Mouse (Mus musculus): Measurements from ENCODE around the gene Srgap3. TPM values are rescaled to one million over a fixed set of nuclear protein-coding genes. Genes with fewer than 3 reads are reported as not detected.

The Srgap3 gene
- polyA plus RNA-seq, 1 experiment = 7.1 TPM

- no peak for TF ChIP-seq POLR2A (IDR thresholded peaks at IDR 0.05; ENCODE audit: control insufficient read depth, low read depth, low read length)
- no peak for TF ChIP-seq CTCF (IDR thresholded peaks at IDR 0.05; ENCODE audit: control insufficient read depth, insufficient read depth, insufficient replicate concordance, low read depth, low read length)
- no peak overlapping the region for H3K27ac ChIP-seq (ENCODE audit: control insufficient read depth, insufficient read depth, low read depth, low read length)
Observed at GRCm38 (mm10) chr6:112828420-112828819, 118.6 kb downstream of the Srgap3 start.

DNA sequence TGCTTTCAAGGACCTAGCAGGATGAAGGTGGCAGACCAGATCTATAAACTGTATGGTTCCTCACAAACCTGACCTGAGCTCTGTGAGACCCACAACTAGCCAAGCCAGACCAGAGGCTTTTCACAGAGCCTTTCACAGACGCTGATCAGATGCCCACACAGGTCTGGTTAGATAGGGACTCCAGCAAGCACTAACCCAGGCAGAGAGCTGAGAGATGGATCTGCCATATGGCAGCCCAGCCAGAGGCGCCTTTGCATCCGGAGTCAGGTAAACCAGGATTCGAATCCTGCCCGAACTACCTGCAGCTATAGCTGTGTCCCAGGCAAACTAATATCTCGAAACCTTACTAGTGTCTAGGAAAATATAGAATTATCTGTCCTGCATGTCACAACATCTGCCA is 121.4 kb downstream of the Srgap3 start:
- no peak overlapping the region for H3K4me3 ChIP-seq (ENCODE audit: control insufficient read depth, low read depth, low read length)
- H3K36me3 ChIP-seq (ENCODE audit: control insufficient read depth, insufficient read depth, low read length) = no peaks in the 10 kb centered on the region
- no peak overlapping the region for H3K27ac ChIP-seq (ENCODE audit: control insufficient read depth, insufficient read depth, low read depth, low read length)
- no peak for TF ChIP-seq CTCF (IDR thresholded peaks at IDR 0.05; ENCODE audit: control insufficient read depth, insufficient read depth, insufficient replicate concordance, low read depth, low read length)
- no peak for TF ChIP-seq POLR2A (IDR thresholded peaks at IDR 0.05; ENCODE audit: control insufficient read depth, low read depth, low read length)
- H3K4me1 ChIP-seq (ENCODE audit: control insufficient read depth, insufficient read depth, low read length) = no peaks in the 10 kb centered on the region
- H3K27me3 ChIP-seq (ENCODE audit: control insufficient read depth, insufficient read depth, low read length) = no peaks in the 10 kb centered on the region

More at GRCm38 (mm10) chr6:112828420-112828819, 118.6 kb downstream of the Srgap3 start:
- no peaks in the 10 kb centered on the region for H3K36me3 ChIP-seq (ENCODE audit: control insufficient read depth, insufficient read depth, low read length)
- H3K4me1 ChIP-seq (ENCODE audit: control insufficient read depth, insufficient read depth, low read length) = no peaks in the 10 kb centered on the region
- H3K27me3 ChIP-seq (ENCODE audit: control insufficient read depth, insufficient read depth, low read length) = no peaks in the 10 kb centered on the region
- no peak overlapping the region for H3K4me3 ChIP-seq (ENCODE audit: control insufficient read depth, low read depth, low read length)

GRCm38 (mm10) chr6:112823096-112823495 is 124.0 kb downstream of the Srgap3 start:
- Histone ChIP-seq H3K36me3 (ENCODE audit: control insufficient read depth, insufficient read depth, low read length) (no peaks in the 10 kb centered on the region), H3K4me1 (ENCODE audit: control insufficient read depth, insufficient read depth, low read length) (no peaks in the 10 kb centered on the region), H3K27ac (ENCODE audit: control insufficient read depth, insufficient read depth, low read depth, low read length) (no peak overlapping the region), H3K27me3 (ENCODE audit: control insufficient read depth, insufficient read depth, low read length) (no peaks in the 10 kb centered on the region), H3K4me3 (ENCODE audit: control insufficient read depth, low read depth, low read length) (no peak overlapping the region)
- no peak for TF ChIP-seq CTCF (IDR thresholded peaks at IDR 0.05; ENCODE audit: control insufficient read depth, insufficient read depth, insufficient replicate concordance, low read depth, low read length)
- TF ChIP-seq POLR2A (IDR thresholded peaks at IDR 0.05; ENCODE audit: control insufficient read depth, low read depth, low read length) = no peak

DNA sequence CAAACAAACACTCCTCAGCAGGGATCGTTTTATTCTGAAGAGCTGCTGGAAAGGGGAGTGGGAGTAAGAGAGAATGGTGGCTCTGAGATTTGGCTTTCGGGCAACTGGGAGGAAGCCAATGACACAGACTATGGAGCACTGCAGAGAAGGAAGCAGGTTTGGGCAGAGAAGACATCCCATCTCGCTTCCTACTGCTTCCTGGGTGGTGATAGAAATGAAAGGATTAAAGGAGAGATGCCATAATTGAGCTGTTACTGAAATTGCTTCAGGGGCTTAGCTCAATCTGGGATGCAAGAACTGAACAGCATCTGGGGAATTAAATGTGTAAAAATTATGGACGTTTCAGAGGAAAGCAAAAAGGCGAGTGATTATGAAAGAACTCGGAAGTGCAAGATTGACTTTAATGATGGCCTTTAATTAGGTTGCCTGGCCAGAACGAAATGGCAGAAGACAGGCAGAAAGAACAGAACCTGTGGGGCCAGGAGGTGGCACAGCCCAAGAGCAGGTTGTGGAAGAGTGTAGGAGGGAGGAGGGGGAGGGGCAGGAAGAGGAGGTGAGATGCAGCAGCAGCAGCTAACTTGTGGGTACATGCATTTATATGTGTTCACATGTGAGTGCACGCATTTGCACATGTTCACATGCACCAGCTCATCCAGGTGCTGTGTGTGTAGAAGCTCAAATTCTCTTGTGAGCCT is 126.6 kb downstream of the Srgap3 start:
- H3K36me3 ChIP-seq (ENCODE audit: control insufficient read depth, insufficient read depth, low read length) = no peaks in the 10 kb centered on the region
- no peaks in the 10 kb centered on the region for H3K4me1 ChIP-seq (ENCODE audit: control insufficient read depth, insufficient read depth, low read length)
- no peak for TF ChIP-seq POLR2A (IDR thresholded peaks at IDR 0.05; ENCODE audit: control insufficient read depth, low read depth, low read length)
- no peak for TF ChIP-seq CTCF (IDR thresholded peaks at IDR 0.05; ENCODE audit: control insufficient read depth, insufficient read depth, insufficient replicate concordance, low read depth, low read length)
- no peak overlapping the region for H3K4me3 ChIP-seq (ENCODE audit: control insufficient read depth, low read depth, low read length)
- H3K27ac ChIP-seq (ENCODE audit: control insufficient read depth, insufficient read depth, low read depth, low read length) = no peak overlapping the region
- H3K27me3 ChIP-seq (ENCODE audit: control insufficient read depth, insufficient read depth, low read length) = no peaks in the 10 kb centered on the region

- no peaks in the 10 kb centered on the region for H3K36me3 ChIP-seq (ENCODE audit: control insufficient read depth, insufficient read depth, low read length)
- H3K4me1 ChIP-seq (ENCODE audit: control insufficient read depth, insufficient read depth, low read length) = no peaks in the 10 kb centered on the region
- TF ChIP-seq POLR2A (IDR thresholded peaks at IDR 0.05; ENCODE audit: control insufficient read depth, low read depth, low read length) (no peak), CTCF (IDR thresholded peaks at IDR 0.05; ENCODE audit: control insufficient read depth, insufficient read depth, insufficient replicate concordance, low read depth, low read length) (no peak)
- no peak overlapping the region for H3K4me3 ChIP-seq (ENCODE audit: control insufficient read depth, low read depth, low read length)
- H3K27me3 ChIP-seq (ENCODE audit: control insufficient read depth, insufficient read depth, low read length) = no peaks in the 10 kb centered on the region
- H3K27ac ChIP-seq (ENCODE audit: control insufficient read depth, insufficient read depth, low read depth, low read length) = no peak overlapping the region
Observed at GRCm38 (mm10) chr6:112818403-112818901, 128.6 kb downstream of the Srgap3 start.

- no peaks in the 10 kb centered on the region for H3K36me3 ChIP-seq (ENCODE audit: control insufficient read depth, insufficient read depth, low read length)
- H3K4me3 ChIP-seq (ENCODE audit: control insufficient read depth, low read depth, low read length) = no peak overlapping the region
- TF ChIP-seq POLR2A (IDR thresholded peaks at IDR 0.05; ENCODE audit: control insufficient read depth, low read depth, low read length) (no peak), CTCF (IDR thresholded peaks at IDR 0.05; ENCODE audit: control insufficient read depth, insufficient read depth, insufficient replicate concordance, low read depth, low read length) (no peak)
- no peaks in the 10 kb centered on the region for H3K4me1 ChIP-seq (ENCODE audit: control insufficient read depth, insufficient read depth, low read length)
- no peak overlapping the region for H3K27ac ChIP-seq (ENCODE audit: control insufficient read depth, insufficient read depth, low read depth, low read length)
- no peaks in the 10 kb centered on the region for H3K27me3 ChIP-seq (ENCODE audit: control insufficient read depth, insufficient read depth, low read length)
Observed at GRCm38 (mm10) chr6:112815604-112816003, 131.5 kb downstream of the Srgap3 start.

- TF ChIP-seq CTCF (IDR thresholded peaks at IDR 0.05; ENCODE audit: control insufficient read depth, insufficient read depth, insufficient replicate concordance, low read depth, low read length) (no peak), POLR2A (IDR thresholded peaks at IDR 0.05; ENCODE audit: control insufficient read depth, low read depth, low read length) (no peak)
- Histone ChIP-seq H3K27me3 (ENCODE audit: control insufficient read depth, insufficient read depth, low read length) (no peaks in the 10 kb centered on the region), H3K4me1 (ENCODE audit: control insufficient read depth, insufficient read depth, low read length) (no peaks in the 10 kb centered on the region), H3K4me3 (ENCODE audit: control insufficient read depth, low read depth, low read length) (no peak overlapping the region), H3K27ac (ENCODE audit: control insufficient read depth, insufficient read depth, low read depth, low read length) (no peak overlapping the region), H3K36me3 (ENCODE audit: control insufficient read depth, insufficient read depth, low read length) (no peaks in the 10 kb centered on the region)
Observed at GRCm38 (mm10) chr6:112814525-112815086, 132.5 kb downstream of the Srgap3 start.
